Mouse (Mus musculus) adrenal gland, adult 10 weeks (tissue): ENCODE measurements around the gene Nectin3. TPM values are rescaled to one million over a fixed set of nuclear protein-coding genes. Genes with fewer than 3 reads are reported as not detected.

ENCODE experiments used
- polyA plus RNA-seq: library from polyadenylated mRNA; stranded (reverse); fragments of 350-450 nt; fragmentation: Illumina TruSeq; extraction: RNeasy Lipid Tissue Mini Kit (QIAGEN cat#74804); gene quantifications from one replicate; pipeline ENCODE4 v1.2.3, GENCODE M21; 2014; ENCODE audit warnings: low read depth, low replicate concordance

The Nectin3 gene
- 92.8 TPM for polyA plus RNA-seq

DNA sequence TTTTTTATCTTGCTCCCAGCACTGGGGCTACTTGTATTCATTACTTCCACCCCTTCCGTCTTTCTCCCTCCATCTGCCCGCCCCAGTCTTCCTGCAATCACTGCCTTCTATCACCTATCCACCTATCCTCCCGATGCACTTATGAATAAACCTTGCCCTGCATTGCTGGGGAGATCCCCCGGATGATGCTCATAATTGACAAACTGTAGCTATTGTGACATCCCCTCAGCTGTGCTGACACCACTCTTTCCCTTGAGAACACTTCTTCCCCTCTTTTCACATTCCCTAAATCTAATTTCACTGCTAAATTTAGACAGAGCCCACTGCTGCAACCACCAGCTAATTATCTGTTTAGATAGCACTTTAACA lies at the start of gene Nectin3:
Nectin3 (minus strand) TSS at position 105 of the 369 bp plus-strand sequence.

